Mouse (Mus musculus) brain, embryonic 14.5 days (tissue): ENCODE data around the gene Sema4b.

Source experiments
- CTCF ChIP-seq: fragments of 200-500 bp; IDR thresholded peaks from 2 replicates; pipeline ENCODE4 v1.5.1; 2012; ENCODE audit warnings: inconsistent platforms, mild to moderate bottlenecking, moderate library complexity, borderline replicate concordance; ENCODE audit not compliant: insufficient read depth, insufficient read length; ENCODE audit errors: extremely low read depth
- POLR2A ChIP-seq: fragments of 200-500 bp; IDR thresholded peaks from 2 replicates; pipeline ENCODE4 v1.6.1; 2012; ENCODE audit warnings: mild to moderate bottlenecking, inconsistent platforms, borderline replicate concordance; ENCODE audit not compliant: poor library complexity, insufficient read depth, insufficient read length, severe bottlenecking; ENCODE audit errors: extremely low read depth

GRCm38 (mm10) chr7:80227065-80227464 is 40.4 kb downstream of the Sema4b start:
- no peak for TF ChIP-seq CTCF
- TF ChIP-seq POLR2A, result no peak
